Mouse (Mus musculus): ENCODE measurements around the gene Fbxl5. TPM values are rescaled to one million over a fixed set of nuclear protein-coding genes. Genes with fewer than 3 reads are reported as not detected.

Gene Fbxl5
- 61.1 and 64.1 TPM in 2 replicates for polyA plus RNA-seq (2021; fragmentation: Nextera tagmentation)
- long read RNA-seq, experiment 1, full-length matches to known transcripts, result 142 of 176 reads
- long read RNA-seq, experiment 1, partial matches to known transcripts, result 21 of 176 reads
- long read RNA-seq, experiment 1, other reads (novel, unspliced or antisense), result 13 of 176 reads
- long read RNA-seq, experiment 2, full-length matches to known transcripts, result 591 of 672 reads
- long read RNA-seq, experiment 2, partial matches to known transcripts, result 27 of 672 reads
- long read RNA-seq, experiment 2, other reads (novel, unspliced or antisense), result 54 of 672 reads

GRCm38 (mm10) chr5:43821538-43821937, at the start of gene Fbxl5:
Fbxl5 (minus strand) TSS chr5:43821638.

GRCm38 (mm10) chr5:43868253-43868652, 46.8 kb upstream of the Fbxl5 start, which contains the start of gene Cd38:
Cd38 (plus strand) TSS chr5:43868553.

DNA sequence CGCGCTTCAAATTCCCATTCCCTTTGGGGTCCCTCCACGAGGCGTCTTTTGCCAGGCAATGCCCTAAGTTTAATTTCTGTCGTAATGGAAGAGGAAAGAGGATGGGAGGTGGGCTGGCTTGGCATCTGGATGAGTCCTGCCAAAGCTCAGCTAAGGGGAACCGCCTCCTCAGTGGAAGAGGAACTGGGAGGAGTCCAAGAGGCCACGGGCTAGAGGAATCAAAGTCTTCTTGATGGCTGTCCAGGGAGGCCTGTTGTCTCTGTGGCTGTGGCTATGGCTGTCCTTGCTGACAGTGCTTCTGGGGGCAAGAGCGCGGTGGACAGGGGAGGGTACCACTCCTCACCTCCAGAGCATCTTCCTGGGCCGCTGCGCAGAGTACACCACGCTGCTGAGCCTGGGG, 2.7 kb downstream of the Fbxl5 start, which contains the start of gene Bst1:
Gene Bst1, plus strand, starts transcription at position 191 of the 400 bp plus-strand sequence.

Other genes with a start within 250 kb of the Fbxl5 start
- gene Cc2d2a, start 159.3 kb downstream of the Fbxl5 start, polyA plus RNA-seq (2021; fragmentation: Nextera tagmentation), result 4.1 TPM in 2 replicates
- gene Bst1, start 2.8 kb downstream of the Fbxl5 start, polyA plus RNA-seq (2021; fragmentation: Nextera tagmentation), result not detected in 2 replicates
- 12.3 and 14.6 TPM in 2 replicates for gene Cd38, start 46.9 kb upstream of the Fbxl5 start, polyA plus RNA-seq (2021; fragmentation: Nextera tagmentation)
- gene Gm7879, start 91.5 kb upstream of the Fbxl5 start, polyA plus RNA-seq (2021; fragmentation: Nextera tagmentation), result 0.69 and 0.94 TPM in 2 replicates
- gene Fgfbp1, start 160.1 kb upstream of the Fbxl5 start, polyA plus RNA-seq (2021; fragmentation: Nextera tagmentation), result 1.1 and 2.1 TPM in 2 replicates